Mouse (Mus musculus): ENCODE data around the gene Vav1. TPM values are rescaled to one million over a fixed set of nuclear protein-coding genes. Genes with fewer than 3 reads are reported as not detected.

The Vav1 gene
- polyA plus RNA-seq, 1 experiment: not detected

GRCm38 (mm10) chr17:57264972-57265945 lies 13.6 kb upstream of the Vav1 start:
- Histone ChIP-seq H3K36me3 (ENCODE audit: control insufficient read depth, insufficient read depth, low read length, poor library complexity, severe bottlenecking) (peaks cover 17% of the 10 kb centered on the region), H3K9me3 (replicated peaks; ENCODE audit: control insufficient read depth, insufficient read depth, low read length, poor library complexity, severe bottlenecking) (no peaks in the 10 kb centered on the region), H3K27me3 (ENCODE audit: control insufficient read depth, insufficient read depth, low read length, poor library complexity, severe bottlenecking) (no peaks in the 10 kb centered on the region), H3K4me3 (ENCODE audit: low read depth, low read length) (no peak overlapping the region), H3K9ac (ENCODE audit: low read depth, poor library complexity, severe bottlenecking) (no peak overlapping the region), H3K4me1 (ENCODE audit: control insufficient read depth, insufficient read depth, low read length) (peaks cover 12% of the 10 kb centered on the region), H3K27ac (ENCODE audit: insufficient read depth, low read length) (no peak overlapping the region)
- TF ChIP-seq CTCF (IDR thresholded peaks at IDR 0.05; ENCODE audit: low read depth, low read length): no peak
- no peak for TF ChIP-seq EP300 (IDR thresholded peaks at IDR 0.05; ENCODE audit: insufficient read depth, low read depth, low read length)
- no peak for TF ChIP-seq POLR2A (IDR thresholded peaks at IDR 0.05; ENCODE audit: insufficient read depth, low read length)

GRCm38 (mm10) chr17:57267556-57268126 lies 11.3 kb upstream of the Vav1 start:
- no peaks in the 10 kb centered on the region for H3K27me3 ChIP-seq (ENCODE audit: control insufficient read depth, insufficient read depth, low read length, poor library complexity, severe bottlenecking)
- H3K9me3 ChIP-seq (replicated peaks; ENCODE audit: control insufficient read depth, insufficient read depth, low read length, poor library complexity, severe bottlenecking): peaks cover 5% of the 10 kb centered on the region; the same call in 1 of the 2 replicates
- H3K4me1 ChIP-seq (ENCODE audit: control insufficient read depth, insufficient read depth, low read length): peaks cover 8% of the 10 kb centered on the region
- no peak overlapping the region for H3K27ac ChIP-seq (ENCODE audit: insufficient read depth, low read length)
- H3K4me3 ChIP-seq (ENCODE audit: low read depth, low read length): no peak overlapping the region
- peaks cover 7% of the 10 kb centered on the region for H3K36me3 ChIP-seq (ENCODE audit: control insufficient read depth, insufficient read depth, low read length, poor library complexity, severe bottlenecking)
- TF ChIP-seq CTCF (IDR thresholded peaks at IDR 0.05; ENCODE audit: low read depth, low read length): no peak
- TF ChIP-seq EP300 (IDR thresholded peaks at IDR 0.05; ENCODE audit: insufficient read depth, low read depth, low read length): no peak
- no peak for TF ChIP-seq POLR2A (IDR thresholded peaks at IDR 0.05; ENCODE audit: insufficient read depth, low read length)
- no peak overlapping the region for H3K9ac ChIP-seq (ENCODE audit: low read depth, poor library complexity, severe bottlenecking)

- Histone ChIP-seq H3K9me3 (replicated peaks; ENCODE audit: control insufficient read depth, insufficient read depth, low read length, poor library complexity, severe bottlenecking) (peaks cover 5% of the 10 kb centered on the region; the same call in 1 of the 2 replicates), H3K36me3 (ENCODE audit: control insufficient read depth, insufficient read depth, low read length, poor library complexity, severe bottlenecking) (no peaks in the 10 kb centered on the region), H3K4me3 (ENCODE audit: low read depth, low read length) (no peak overlapping the region), H3K27me3 (ENCODE audit: control insufficient read depth, insufficient read depth, low read length, poor library complexity, severe bottlenecking) (no peaks in the 10 kb centered on the region), H3K27ac (ENCODE audit: insufficient read depth, low read length) (no peak overlapping the region), H3K9ac (ENCODE audit: low read depth, poor library complexity, severe bottlenecking) (no peak overlapping the region), H3K4me1 (ENCODE audit: control insufficient read depth, insufficient read depth, low read length) (no peaks in the 10 kb centered on the region)
- TF ChIP-seq EP300 (IDR thresholded peaks at IDR 0.05; ENCODE audit: insufficient read depth, low read depth, low read length) (no peak), CTCF (IDR thresholded peaks at IDR 0.05; ENCODE audit: low read depth, low read length) (no peak), POLR2A (IDR thresholded peaks at IDR 0.05; ENCODE audit: insufficient read depth, low read length) (no peak)
Observed at GRCm38 (mm10) chr17:57271301-57271700, 7.6 kb upstream of the Vav1 start.

GRCm38 (mm10) chr17:57273846-57274245 lies 5.1 kb upstream of the Vav1 start:
- no peaks in the 10 kb centered on the region for H3K27me3 ChIP-seq (ENCODE audit: control insufficient read depth, insufficient read depth, low read length, poor library complexity, severe bottlenecking)
- no peak for TF ChIP-seq CTCF (IDR thresholded peaks at IDR 0.05; ENCODE audit: low read depth, low read length)
- 0 out of 2 replicates have a peak, but pooled peaks have one; percentile 73 for TF ChIP-seq EP300 (IDR thresholded peaks at IDR 0.05; ENCODE audit: insufficient read depth, low read depth, low read length)
- no peaks in the 10 kb centered on the region for H3K36me3 ChIP-seq (ENCODE audit: control insufficient read depth, insufficient read depth, low read length, poor library complexity, severe bottlenecking)
- H3K9me3 ChIP-seq (replicated peaks; ENCODE audit: control insufficient read depth, insufficient read depth, low read length, poor library complexity, severe bottlenecking): peaks cover 5% of the 10 kb centered on the region; the same call in 1 of the 2 replicates
- H3K27ac ChIP-seq (ENCODE audit: insufficient read depth, low read length): no peak overlapping the region
- H3K4me1 ChIP-seq (ENCODE audit: control insufficient read depth, insufficient read depth, low read length): no peaks in the 10 kb centered on the region
- no peak overlapping the region for H3K9ac ChIP-seq (ENCODE audit: low read depth, poor library complexity, severe bottlenecking)
- no peak overlapping the region for H3K4me3 ChIP-seq (ENCODE audit: low read depth, low read length)

- Histone ChIP-seq H3K4me3 (ENCODE audit: low read depth, low read length) (peak overlapping the region; percentile 90), H3K9me3 (replicated peaks; ENCODE audit: control insufficient read depth, insufficient read depth, low read length, poor library complexity, severe bottlenecking) (peaks cover 5% of the 10 kb centered on the region; the same call in 1 of the 2 replicates), H3K27me3 (ENCODE audit: control insufficient read depth, insufficient read depth, low read length, poor library complexity, severe bottlenecking) (no peaks in the 10 kb centered on the region), H3K27ac (ENCODE audit: insufficient read depth, low read length) (no peak overlapping the region), H3K9ac (ENCODE audit: low read depth, poor library complexity, severe bottlenecking) (peak overlapping the region; percentile 28), H3K36me3 (ENCODE audit: control insufficient read depth, insufficient read depth, low read length, poor library complexity, severe bottlenecking) (no peaks in the 10 kb centered on the region), H3K4me1 (ENCODE audit: control insufficient read depth, insufficient read depth, low read length) (no peaks in the 10 kb centered on the region)
- TF ChIP-seq EP300 (IDR thresholded peaks at IDR 0.05; ENCODE audit: insufficient read depth, low read depth, low read length): no peak
- no peak for TF ChIP-seq POLR2A (IDR thresholded peaks at IDR 0.05; ENCODE audit: insufficient read depth, low read length)
- no peak for TF ChIP-seq CTCF (IDR thresholded peaks at IDR 0.05; ENCODE audit: low read depth, low read length)
Observed at GRCm38 (mm10) chr17:57274686-57275085, 4.2 kb upstream of the Vav1 start.
